Mouse (Mus musculus) left cerebral cortex, postnatal 14 days (tissue): ENCODE results near the gene Atp6v1c2. TPM values are rescaled to one million over a fixed set of nuclear protein-coding genes. Genes with fewer than 3 reads are reported as not detected.

Source experiments
- DNase-seq, 2 experiments: peaks; one replicate each; pipeline ENCODE4 v3.0.0; 2021 to 2022; ENCODE audit warnings: low spot score in 2 of 2, mixed read lengths in 1 of 2
- intact Hi-C: fragments of 180-260 bp; cut with DNase I; formaldehyde crosslinking; loops from one replicate; pipeline ENCODE4 v1.15.1; 2025
- total RNA-seq, 2 experiments: library from RNA; stranded (reverse); gene quantifications; 2 replicates each; pipeline ENCODE4 v1.2.3; 2021

Atp6v1c2 gene
- total RNA-seq, 2 experiments from 2014 or later: 6.4 to 9.8 TPM

GRCm38 (mm10) chr12:17266673-17266990 is 62.5 kb downstream of the Atp6v1c2 start:
- intact Hi-C loops: no loop called here
- DNase-seq: no peak

GRCm38 (mm10) chr12:17265971-17266672 is 63.0 kb downstream of the Atp6v1c2 start, which contains the start of gene Pdia6:
Gene Pdia6, plus strand, starts transcription at chr12:17266545.
- intact Hi-C loops: no loop called here
- DNase-seq: peak; percentile 91 to 94

GRCm38 (mm10) chr12:17264826-17265225 is 64.3 kb downstream of the Atp6v1c2 start:
- DNase-seq: no peak
- intact Hi-C loops: no loop called here

- intact Hi-C loops: no loop called here
- DNase-seq: no peak
Observed at GRCm38 (mm10) chr12:17263881-17264280, 65.3 kb downstream of the Atp6v1c2 start.

GRCm38 (mm10) chr12:17261005-17261404 is 68.2 kb downstream of the Atp6v1c2 start:
- intact Hi-C loops: no loop called here
- no peak for DNase-seq

GRCm38 (mm10) chr12:17258431-17258830 is 70.7 kb downstream of the Atp6v1c2 start:
- DNase-seq: no peak
- intact Hi-C loops: loop anchor here (5.0 kb wide), 2 partner anchors 86 to 446 kb away; partner anchors contain the start of gene E2f6

- peak; percentile 81 for DNase-seq
- intact Hi-C loops: loop anchor here (2.0 to 5.0 kb wide), 3 partner anchors 85 to 445 kb away; partner anchors contain the start of gene E2f6
Observed at GRCm38 (mm10) chr12:17256905-17257304, 72.3 kb downstream of the Atp6v1c2 start.

- peak; percentile 46 to 65 for DNase-seq
- intact Hi-C loops: loop anchor here (2.0 to 5.0 kb wide), 3 partner anchors 83 to 443 kb away; partner anchors contain the start of gene E2f6
Observed at GRCm38 (mm10) chr12:17255602-17256001, 73.6 kb downstream of the Atp6v1c2 start.

GRCm38 (mm10) chr12:17253069-17253468 is 76.1 kb downstream of the Atp6v1c2 start:
- intact Hi-C loops: loop anchor here (5.0 kb wide), 1 partner anchor 236 kb away; no protein-coding TSS in a partner anchor
- DNase-seq: peak; percentile 79 to 86

GRCm38 (mm10) chr12:17250962-17251361 is 78.2 kb downstream of the Atp6v1c2 start:
- intact Hi-C loops: loop anchor here (5.0 kb wide), 1 partner anchor 234 kb away; no protein-coding TSS in a partner anchor
- no peak for DNase-seq

GRCm38 (mm10) chr12:17242041-17242440 is 87.1 kb downstream of the Atp6v1c2 start:
- intact Hi-C loops: no loop called here
- DNase-seq: no peak

GRCm38 (mm10) chr12:17241614-17242013 is 87.5 kb downstream of the Atp6v1c2 start:
- DNase-seq: peak; percentile 57 to 89
- intact Hi-C loops: no loop called here

GRCm38 (mm10) chr12:17241016-17241415 is 88.1 kb downstream of the Atp6v1c2 start:
- DNase-seq: no peak
- intact Hi-C loops: no loop called here

GRCm38 (mm10) chr12:17239428-17239688 is 89.8 kb downstream of the Atp6v1c2 start:
- intact Hi-C loops: no loop called here
- no peak for DNase-seq

GRCm38 (mm10) chr12:17238588-17239427 is 90.4 kb downstream of the Atp6v1c2 start:
- intact Hi-C loops: no loop called here
- no peak for DNase-seq

- no peak for DNase-seq
- intact Hi-C loops: no loop called here
Observed at GRCm38 (mm10) chr12:17235535-17236313, 93.4 kb downstream of the Atp6v1c2 start.
